Mouse (Mus musculus) ES-E14 (cell line): ENCODE results near the gene Ube2g2. TPM values are rescaled to one million over a fixed set of nuclear protein-coding genes. Genes with fewer than 3 reads are reported as not detected.
A peak's percentile ranks its signal among the peaks of the same experiment; 100 is the strongest.

Experiments used
- DNase-seq: peaks from one replicate; pipeline ENCODE4 v3.0.0-alpha.2; 2013; ENCODE audit warnings: low read depth, low spot score
- H3K27ac ChIP-seq: 2 replicates; pipeline ENCODE4 v1.5.1; 2012; ENCODE audit warnings: low read depth, mild to moderate bottlenecking, low read length, moderate library complexity, mixed read lengths; ENCODE audit not compliant: poor library complexity, insufficient read depth, severe bottlenecking
- H3K36me3 ChIP-seq: 2 replicates; pipeline ENCODE4 v1.6.1; 2012; ENCODE audit warnings: mild to moderate bottlenecking, low read length, moderate library complexity, mixed read lengths; ENCODE audit not compliant: control insufficient read depth, poor library complexity, insufficient read depth, severe bottlenecking
- H3K4me1 ChIP-seq, 2 experiments: fragments of 150-350 bp in 1 of 2; sonication (generic) in 1 of 2; 2 replicates each; pipeline ENCODE4 v1.6.1; 2012; ENCODE audit warnings: low read length in 2 of 2, mild to moderate bottlenecking in 1 of 2, mixed read lengths in 1 of 2; ENCODE audit not compliant: control insufficient read depth in 2 of 2, insufficient read depth in 2 of 2, poor library complexity in 1 of 2
- H3K4me3 ChIP-seq, 2 experiments: fragments of 150-350 bp in 1 of 2; sonication (generic) in 1 of 2; 2 replicates each; pipeline ENCODE4 v1.5.1; 2012; ENCODE audit warnings: low read length in 2 of 2, low read depth in 1 of 2, mild to moderate bottlenecking in 1 of 2, mixed read lengths in 1 of 2; ENCODE audit not compliant: insufficient read depth in 1 of 2, poor library complexity in 1 of 2, severe bottlenecking in 1 of 2
- H3K9ac ChIP-seq: 2 replicates; pipeline ENCODE4 v1.6.1; 2012; ENCODE audit warnings: low read depth, mild to moderate bottlenecking, low read length, mixed read lengths; ENCODE audit not compliant: poor library complexity, insufficient read depth, severe bottlenecking
- H3K9me3 ChIP-seq: fragments of 150-350 bp; sonication (generic); 2 replicates; pipeline ENCODE4 v1.6.1; 2012; ENCODE audit warnings: low read depth, mild to moderate bottlenecking, low read length; ENCODE audit not compliant: control insufficient read depth, insufficient read depth
- CHD2 ChIP-seq: IDR thresholded peaks from 2 replicates; pipeline ENCODE4 v1.6.1; 2014; ENCODE audit warnings: mild to moderate bottlenecking, low read depth, low read length, inconsistent platforms
- HCFC1 ChIP-seq: IDR thresholded peaks from 2 replicates; pipeline ENCODE4 v1.6.1; 2012; ENCODE audit warnings: low read length, inconsistent platforms, borderline replicate concordance; ENCODE audit not compliant: insufficient read depth
- MAFK ChIP-seq: IDR thresholded peaks from 2 replicates; pipeline ENCODE4 v1.6.1; 2014; ENCODE audit warnings: mild to moderate bottlenecking, low read depth, low read length, inconsistent platforms; ENCODE audit not compliant: insufficient read depth
- ZC3H11A ChIP-seq: IDR thresholded peaks from 2 replicates; pipeline ENCODE4 v1.6.1; 2012; ENCODE audit warnings: low read depth, mild to moderate bottlenecking, inconsistent platforms, low read length, borderline replicate concordance
- ZNF384 ChIP-seq: IDR thresholded peaks from 2 replicates; pipeline ENCODE4 v1.6.1; 2012; ENCODE audit warnings: low read depth, low read length, inconsistent platforms
- in situ Hi-C, 2 experiments: fragments of 600-800 bp; cut with MboI; formaldehyde crosslinking; loops; one replicate each; pipeline ENCODE4 v1.15.1; 2025; ENCODE audit warnings: low sequenced_read_pairs in 2 of 2, inconsistent platforms in 1 of 2; ENCODE audit not compliant: unreplicated experiment in 2 of 2
- total RNA-seq: library from RNA; depleted of rRNA; stranded (reverse); fragments of 300-350 nt; gene quantifications from 2 replicates; pipeline ENCODE4 v1.2.3, GENCODE M21; 2012

Gene Ube2g2
- total RNA-seq, 1 experiment = 32.7 TPM

- peaks cover 2 to 40% of the 10 kb centered on the region in 2 experiments; a peak in 3 of 4 replicates for H3K4me1 ChIP-seq
- DNase-seq = no peak
- no peak overlapping the region for H3K27ac ChIP-seq
- H3K36me3 ChIP-seq = peaks cover 31% of the 10 kb centered on the region
- H3K9me3 ChIP-seq = no peaks in the 10 kb centered on the region
- H3K4me3 ChIP-seq = no peak overlapping the region
- H3K9ac ChIP-seq = no peak overlapping the region; the same call in 1 of the 2 replicates
- in situ Hi-C loops = no loop called here
- TF ChIP-seq CHD2 (no peak), ZNF384 (no peak), MAFK (no peak), HCFC1 (no peak), ZC3H11A (no peak)
Measured at GRCm38 (mm10) chr10:77608589-77608988, 13.5 kb upstream of the Ube2g2 start.

GRCm38 (mm10) chr10:77610221-77610961 lies 11.7 kb upstream of the Ube2g2 start:
- DNase-seq = no peak
- Histone ChIP-seq H3K4me1 (peaks cover 0 to 25% of the 10 kb centered on the region in 2 experiments; a peak in 3 of 4 replicates), H3K36me3 (peaks cover 39% of the 10 kb centered on the region), H3K9me3 (no peaks in the 10 kb centered on the region), H3K4me3 (no peak overlapping the region), H3K27ac (peak overlapping the region; percentile 17; the same call in 1 of the 2 replicates), H3K9ac (no peak overlapping the region)
- in situ Hi-C loops = no loop called here
- TF ChIP-seq HCFC1 (no peak), ZC3H11A (no peak), MAFK (no peak), CHD2 (no peak), ZNF384 (no peak)

- in situ Hi-C loops = no loop called here
- no peaks in the 10 kb centered on the region for H3K9me3 ChIP-seq
- TF ChIP-seq ZC3H11A = no peak
- no peak for TF ChIP-seq ZNF384
- TF ChIP-seq MAFK = no peak
- TF ChIP-seq CHD2 = no peak
- no peak overlapping the region for H3K27ac ChIP-seq
- H3K36me3 ChIP-seq = peaks cover 55% of the 10 kb centered on the region
- H3K4me3 ChIP-seq = no peak overlapping the region
- DNase-seq = no peak
- peaks cover 0 to 16% of the 10 kb centered on the region in 2 experiments; a peak in 3 of 4 replicates for H3K4me1 ChIP-seq
- H3K9ac ChIP-seq = no peak overlapping the region
Measured at GRCm38 (mm10) chr10:77613409-77613808, 8.7 kb upstream of the Ube2g2 start.

- Histone ChIP-seq H3K9me3 (no peaks in the 10 kb centered on the region), H3K36me3 (peaks cover 42% of the 10 kb centered on the region), H3K4me3 (no peak overlapping the region), H3K27ac (no peak overlapping the region), H3K4me1 (peaks cover 0 to 3% of the 10 kb centered on the region in 2 experiments; a peak in 3 of 4 replicates), H3K9ac (no peak overlapping the region)
- DNase-seq = no peak
- in situ Hi-C loops = no loop called here
- TF ChIP-seq ZC3H11A = no peak
- TF ChIP-seq CHD2 = no peak
- no peak for TF ChIP-seq HCFC1
- TF ChIP-seq MAFK = peak; percentile 89
Measured at GRCm38 (mm10) chr10:77615647-77616046, 6.4 kb upstream of the Ube2g2 start.
